Mouse (Mus musculus): ENCODE measurements around the gene Cit. TPM values are rescaled to one million over a fixed set of nuclear protein-coding genes. Genes with fewer than 3 reads are reported as not detected.

Gene Cit
- polyA plus RNA-seq, 1 experiment: 8.5 TPM

DNA sequence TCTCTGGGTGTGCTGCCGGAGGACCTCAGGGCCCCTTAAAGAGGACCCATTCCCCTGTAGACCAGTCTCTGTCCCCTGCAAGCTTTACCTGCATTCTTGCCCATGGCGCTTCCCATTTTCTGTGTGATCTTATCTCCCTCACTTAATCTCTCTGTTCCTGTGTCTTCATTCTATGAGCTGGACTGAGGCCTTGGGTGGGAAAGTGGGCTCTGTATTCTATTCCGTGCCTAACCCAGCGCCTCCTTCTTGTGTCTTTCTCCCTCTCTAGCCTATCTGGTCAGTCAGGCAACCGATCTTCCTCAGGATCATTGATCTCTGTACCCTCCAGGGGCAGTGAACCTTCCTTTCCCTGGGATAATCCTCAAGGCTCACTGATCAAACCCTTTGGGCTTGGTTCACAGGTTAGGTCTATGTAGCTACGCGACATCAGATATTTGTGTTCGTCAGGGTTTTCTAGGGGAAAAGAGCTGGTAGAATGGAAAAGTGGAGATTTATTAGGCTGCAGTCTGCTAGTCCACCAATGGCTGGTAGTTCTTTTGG lies 627 bp downstream of the Cit start:
- TF ChIP-seq MYOG (IDR thresholded peaks at IDR 0.05; ENCODE audit: control insufficient read depth in 1 of 3, insufficient read depth in 1 of 3, insufficient read length in 2 of 3, low read depth in 2 of 3): no peak
- TF ChIP-seq SRF (IDR thresholded peaks at IDR 0.05; ENCODE audit: control insufficient read depth, insufficient read length, low read depth): no peak
- no peak for TF ChIP-seq POLR2A (IDR thresholded peaks at IDR 0.05; ENCODE audit: insufficient read length, low read depth)
- no peak for TF ChIP-seq MYOD1 (IDR thresholded peaks at IDR 0.05; ENCODE audit: control insufficient read depth in 1 of 3, insufficient read length in 2 of 3, low read depth in 2 of 3)
- no peak for TF ChIP-seq MAX (IDR thresholded peaks at IDR 0.05; ENCODE audit: low read depth)
- TF ChIP-seq TCF12 (IDR thresholded peaks at IDR 0.05; ENCODE audit: insufficient read depth, poor library complexity, severe bottlenecking): no peak
- Histone ChIP-seq H3ac (ENCODE audit: control insufficient read depth, insufficient read length) (peak overlapping the region; percentile 38), H3K4me3 (peak overlapping the region; percentile 75), H3K4me2 (ENCODE audit: low read depth) (peak overlapping the region; percentile 74), H3K36me3 (ENCODE audit: control insufficient read depth, insufficient read depth) (no peaks in the 10 kb centered on the region), H3K27me3 (ENCODE audit: control insufficient read depth, insufficient read depth, insufficient read length) (no peaks in the 10 kb centered on the region), H3K79me2 (ENCODE audit: control insufficient read depth, insufficient read depth) (peaks cover 35% of the 10 kb centered on the region)

DNA sequence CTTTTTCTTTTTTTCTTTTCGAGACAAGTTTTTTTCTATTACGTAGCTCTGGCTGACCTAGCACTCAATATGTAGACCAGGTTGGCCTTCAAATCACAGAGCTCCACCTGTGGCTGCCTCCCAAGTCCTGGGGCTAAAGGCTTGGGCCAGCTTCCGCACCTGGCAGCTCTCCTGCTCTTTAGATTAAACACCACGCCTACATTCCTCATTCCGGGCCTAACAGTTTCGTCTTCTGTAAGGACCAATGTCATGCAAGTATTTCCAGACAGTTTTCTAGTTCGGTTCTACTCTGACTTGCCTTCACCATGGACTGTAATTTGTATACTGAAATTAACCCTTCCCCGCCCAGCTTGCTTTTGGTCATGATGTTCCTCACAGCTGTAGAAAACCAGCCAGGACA lies 2.1 kb downstream of the Cit start:
- peak overlapping the region; percentile 43 for H3K4me2 ChIP-seq (ENCODE audit: low read depth)
- H3K79me2 ChIP-seq (ENCODE audit: control insufficient read depth, insufficient read depth): peaks cover 35% of the 10 kb centered on the region
- TF ChIP-seq POLR2AphosphoS2 (IDR thresholded peaks at IDR 0.05; ENCODE audit: insufficient read length, low read depth): no peak
- no peak for TF ChIP-seq MYOG (IDR thresholded peaks at IDR 0.05; ENCODE audit: control insufficient read depth in 1 of 3, insufficient read depth in 1 of 3, insufficient read length in 2 of 3, low read depth in 2 of 3)
- no peak for TF ChIP-seq TCF3 (IDR thresholded peaks at IDR 0.05; ENCODE audit: insufficient read length, low read depth)
- TF ChIP-seq SRF (IDR thresholded peaks at IDR 0.05; ENCODE audit: control insufficient read depth, insufficient read length, low read depth): no peak
- TF ChIP-seq REST (IDR thresholded peaks at IDR 0.05; ENCODE audit: insufficient read depth, insufficient read length): no peak
- no peak for TF ChIP-seq POLR2A (IDR thresholded peaks at IDR 0.05; ENCODE audit: insufficient read length, low read depth)
- no peak for TF ChIP-seq CEBPB (IDR thresholded peaks at IDR 0.05; ENCODE audit: insufficient read depth, poor library complexity, severe bottlenecking)
- no peak for TF ChIP-seq E2F4 (IDR thresholded peaks at IDR 0.05; ENCODE audit: insufficient read depth)
- no peak for TF ChIP-seq USF1 (IDR thresholded peaks at IDR 0.05; ENCODE audit: low read depth)
- no peak for TF ChIP-seq MAX (IDR thresholded peaks at IDR 0.05; ENCODE audit: low read depth)
- no peak for TF ChIP-seq TCF12 (IDR thresholded peaks at IDR 0.05; ENCODE audit: insufficient read depth, poor library complexity, severe bottlenecking)
- TF ChIP-seq MYOD1 (IDR thresholded peaks at IDR 0.05; ENCODE audit: control insufficient read depth in 1 of 3, insufficient read length in 2 of 3, low read depth in 2 of 3): no peak
- no peak overlapping the region for H3K4me3 ChIP-seq
- H3K27me3 ChIP-seq (ENCODE audit: control insufficient read depth, insufficient read depth, insufficient read length): no peaks in the 10 kb centered on the region
- no peaks in the 10 kb centered on the region for H3K36me3 ChIP-seq (ENCODE audit: control insufficient read depth, insufficient read depth)
- no peak overlapping the region for H3ac ChIP-seq (ENCODE audit: control insufficient read depth, insufficient read length)

GRCm38 (mm10) chr5:115848463-115848862 lies 3.4 kb downstream of the Cit start:
- Histone ChIP-seq H3K36me3 (ENCODE audit: control insufficient read depth, insufficient read depth) (no peaks in the 10 kb centered on the region), H3K4me2 (ENCODE audit: low read depth) (peak overlapping the region; percentile 43), H3K27me3 (ENCODE audit: control insufficient read depth, insufficient read depth, insufficient read length) (no peaks in the 10 kb centered on the region), H3K4me3 (no peak overlapping the region), H3ac (ENCODE audit: control insufficient read depth, insufficient read length) (no peak overlapping the region), H3K79me2 (ENCODE audit: control insufficient read depth, insufficient read depth) (peaks cover 35% of the 10 kb centered on the region)
- peak; percentile 77 for TF ChIP-seq CEBPB (IDR thresholded peaks at IDR 0.05; ENCODE audit: insufficient read depth, poor library complexity, severe bottlenecking)
- TF ChIP-seq MYOG (IDR thresholded peaks at IDR 0.05; ENCODE audit: control insufficient read depth in 1 of 3, insufficient read depth in 1 of 3, insufficient read length in 2 of 3, low read depth in 2 of 3): no peak
- TF ChIP-seq USF1 (IDR thresholded peaks at IDR 0.05; ENCODE audit: low read depth): no peak
- TF ChIP-seq E2F4 (IDR thresholded peaks at IDR 0.05; ENCODE audit: insufficient read depth): no peak
- TF ChIP-seq REST (IDR thresholded peaks at IDR 0.05; ENCODE audit: insufficient read depth, insufficient read length): no peak

DNA sequence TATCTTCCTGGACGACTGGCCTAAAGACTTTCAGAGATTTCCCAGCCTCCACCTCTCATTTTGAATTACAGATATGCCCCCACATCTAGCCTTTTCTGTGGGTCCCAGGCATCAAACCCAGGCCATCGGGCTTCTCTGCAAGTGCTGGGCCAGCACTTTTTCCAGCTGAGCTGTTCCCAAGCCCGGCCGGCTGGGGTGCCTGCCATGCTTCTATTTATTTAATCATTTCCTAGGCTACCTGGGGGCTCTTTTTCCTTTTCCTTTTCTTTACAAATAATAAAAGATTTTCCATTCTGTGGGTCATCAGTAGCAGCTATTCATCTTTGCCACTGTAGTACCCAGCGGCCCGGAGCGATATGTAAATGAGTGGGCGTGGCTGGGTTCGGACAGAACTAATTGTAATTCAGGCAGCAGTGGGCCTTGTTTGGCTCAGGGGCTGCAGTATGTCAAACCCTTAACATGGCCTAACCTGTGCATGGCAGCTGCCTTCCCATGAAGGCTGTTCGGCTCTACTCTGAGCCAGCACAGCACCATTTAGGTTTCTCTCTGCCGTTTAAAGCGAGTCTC lies 4.3 kb downstream of the Cit start:
- H3K4me2 ChIP-seq (ENCODE audit: low read depth): peak overlapping the region; percentile 72
- peaks cover 40% of the 10 kb centered on the region for H3K79me2 ChIP-seq (ENCODE audit: control insufficient read depth, insufficient read depth)
- H3K4me3 ChIP-seq: no peak overlapping the region
- no peaks in the 10 kb centered on the region for H3K27me3 ChIP-seq (ENCODE audit: control insufficient read depth, insufficient read depth, insufficient read length)
- H3ac ChIP-seq (ENCODE audit: control insufficient read depth, insufficient read length): no peak overlapping the region
- no peak for TF ChIP-seq CEBPB (IDR thresholded peaks at IDR 0.05; ENCODE audit: insufficient read depth, poor library complexity, severe bottlenecking)
- TF ChIP-seq MYOD1 (IDR thresholded peaks at IDR 0.05; ENCODE audit: control insufficient read depth in 1 of 3, insufficient read length in 2 of 3, low read depth in 2 of 3): no peak
- TF ChIP-seq E2F4 (IDR thresholded peaks at IDR 0.05; ENCODE audit: insufficient read depth): no peak
- TF ChIP-seq MYOG (IDR thresholded peaks at IDR 0.05; ENCODE audit: control insufficient read depth in 1 of 3, insufficient read depth in 1 of 3, insufficient read length in 2 of 3, low read depth in 2 of 3): no peak
- no peak for TF ChIP-seq TCF3 (IDR thresholded peaks at IDR 0.05; ENCODE audit: insufficient read length, low read depth)
- no peak for TF ChIP-seq TCF12 (IDR thresholded peaks at IDR 0.05; ENCODE audit: insufficient read depth, poor library complexity, severe bottlenecking)
- no peak for TF ChIP-seq POLR2AphosphoS2 (IDR thresholded peaks at IDR 0.05; ENCODE audit: insufficient read length, low read depth)
- TF ChIP-seq MAX (IDR thresholded peaks at IDR 0.05; ENCODE audit: low read depth): no peak
- TF ChIP-seq REST (IDR thresholded peaks at IDR 0.05; ENCODE audit: insufficient read depth, insufficient read length): no peak
- no peak for TF ChIP-seq SRF (IDR thresholded peaks at IDR 0.05; ENCODE audit: control insufficient read depth, insufficient read length, low read depth)
- no peak for TF ChIP-seq POLR2A (IDR thresholded peaks at IDR 0.05; ENCODE audit: insufficient read length, low read depth)
- no peaks in the 10 kb centered on the region for H3K36me3 ChIP-seq (ENCODE audit: control insufficient read depth, insufficient read depth)

All from myocyte (in vitro differentiated cells).